Mouse (Mus musculus) erythroblast, embryonic 14.5 days (primary cell): Measurements from ENCODE around the gene Sema4g. TPM values are rescaled to one million over a fixed set of nuclear protein-coding genes. Genes with fewer than 3 reads are reported as not detected.

Experiments used
- H3K27me3 ChIP-seq: 2 replicates; pipeline ENCODE4 v1.6.1; 2012; ENCODE audit warnings: inconsistent platforms; ENCODE audit not compliant: control insufficient read depth
- H3K36me3 ChIP-seq: 2 replicates; pipeline ENCODE4 v1.6.1; 2012; ENCODE audit warnings: mild to moderate bottlenecking, inconsistent platforms; ENCODE audit not compliant: control insufficient read depth
- H3K4me1 ChIP-seq: 2 replicates; pipeline ENCODE4 v1.6.1; 2012; ENCODE audit warnings: inconsistent platforms; ENCODE audit not compliant: control insufficient read depth
- H3K4me3 ChIP-seq: replicated peaks from 2 replicates; pipeline ENCODE3; 2012; ENCODE audit warnings: moderate library complexity, mild to moderate bottlenecking, inconsistent platforms
- H3K9me3 ChIP-seq: 2 replicates; pipeline ENCODE4 v1.6.1; 2012; ENCODE audit warnings: low read length, inconsistent platforms, mixed read lengths; ENCODE audit not compliant: control insufficient read depth
- GATA1 ChIP-seq: IDR thresholded peaks from 2 replicates; pipeline ENCODE4 v1.6.1; 2012; ENCODE audit warnings: low read length, inconsistent platforms, mixed read lengths
- TAL1 ChIP-seq: IDR thresholded peaks from 3 replicates; pipeline ENCODE4 v1.6.1; 2012; ENCODE audit warnings: low read length, inconsistent platforms, mixed read lengths
- polyA plus RNA-seq: library from polyadenylated mRNA; stranded (reverse); fragments of >175 nt; gene quantifications from 2 replicates; pipeline ENCODE4 v1.2.3, GENCODE M21; 2012

Gene Sema4g
- polyA plus RNA-seq, 1 experiment: 0.05 TPM

GRCm38 (mm10) chr19:44985159-44985988 lies 3.5 kb upstream of the Sema4g start:
- TF ChIP-seq GATA1 (no peak), TAL1 (no peak)
- no peak overlapping the region for H3K4me3 ChIP-seq

GRCm38 (mm10) chr19:44987004-44987403 lies 1.9 kb upstream of the Sema4g start:
- Histone ChIP-seq H3K36me3 (peaks cover 10% of the 10 kb centered on the region), H3K9me3 (no peaks in the 10 kb centered on the region), H3K27me3 (peaks cover 38% of the 10 kb centered on the region), H3K4me3 (no peak overlapping the region), H3K4me1 (peaks cover 6% of the 10 kb centered on the region; the same call in 1 of the 2 replicates)
- TF ChIP-seq TAL1 (no peak), GATA1 (no peak)

More at GRCm38 (mm10) chr19:44985159-44985988, 3.5 kb upstream of the Sema4g start:
- Histone ChIP-seq H3K9me3 (no peaks in the 10 kb centered on the region), H3K27me3 (peaks cover 30% of the 10 kb centered on the region), H3K4me1 (peaks cover 6% of the 10 kb centered on the region; the same call in 1 of the 2 replicates), H3K36me3 (peaks cover 25% of the 10 kb centered on the region)

GRCm38 (mm10) chr19:44987851-44988250 lies 1.1 kb upstream of the Sema4g start:
- Histone ChIP-seq H3K36me3 (peaks cover 4% of the 10 kb centered on the region), H3K27me3 (peaks cover 41% of the 10 kb centered on the region), H3K9me3 (no peaks in the 10 kb centered on the region), H3K4me3 (no peak overlapping the region), H3K4me1 (peaks cover 6% of the 10 kb centered on the region; the same call in 1 of the 2 replicates)
- TF ChIP-seq TAL1 (no peak), GATA1 (no peak)

- Histone ChIP-seq H3K9me3 (no peaks in the 10 kb centered on the region), H3K27me3 (peaks cover 41% of the 10 kb centered on the region), H3K4me3 (no peak overlapping the region), H3K36me3 (peaks cover 2% of the 10 kb centered on the region), H3K4me1 (peaks cover 6% of the 10 kb centered on the region; the same call in 1 of the 2 replicates)
- no peak for TF ChIP-seq GATA1
- no peak for TF ChIP-seq TAL1
These were observed 580 bp upstream of the Sema4g start for GRCm38 (mm10) chr19:44988321-44988720.

GRCm38 (mm10) chr19:44989567-44990495 lies 930 bp downstream of the Sema4g start:
- H3K27me3 ChIP-seq: peaks cover 41% of the 10 kb centered on the region
- no peaks in the 10 kb centered on the region for H3K9me3 ChIP-seq
- H3K4me3 ChIP-seq: peak overlapping the region; percentile 54
- H3K36me3 ChIP-seq: no peaks in the 10 kb centered on the region; the same call in 1 of the 2 replicates
- H3K4me1 ChIP-seq: peaks cover 6% of the 10 kb centered on the region; the same call in 1 of the 2 replicates
- TF ChIP-seq GATA1 (no peak), TAL1 (no peak)

- TF ChIP-seq GATA1: no peak
- no peak for TF ChIP-seq TAL1
- Histone ChIP-seq H3K27me3 (peaks cover 41% of the 10 kb centered on the region), H3K36me3 (no peaks in the 10 kb centered on the region; the same call in 1 of the 2 replicates), H3K9me3 (no peaks in the 10 kb centered on the region), H3K4me1 (peaks cover 6% of the 10 kb centered on the region; the same call in 1 of the 2 replicates), H3K4me3 (no peak overlapping the region)
These were observed 2.1 kb downstream of the Sema4g start for GRCm38 (mm10) chr19:44991031-44991430.

GRCm38 (mm10) chr19:44992246-44992645 lies 3.3 kb downstream of the Sema4g start:
- no peak for TF ChIP-seq GATA1
- no peak for TF ChIP-seq TAL1
- no peaks in the 10 kb centered on the region for H3K9me3 ChIP-seq
- peaks cover 17% of the 10 kb centered on the region for H3K4me1 ChIP-seq
- H3K36me3 ChIP-seq: peaks cover 4% of the 10 kb centered on the region; the same call in 1 of the 2 replicates
- H3K4me3 ChIP-seq: no peak overlapping the region
- peaks cover 41% of the 10 kb centered on the region for H3K27me3 ChIP-seq

- Histone ChIP-seq H3K36me3 (peaks cover 8% of the 10 kb centered on the region; the same call in 1 of the 2 replicates), H3K27me3 (peaks cover 38% of the 10 kb centered on the region), H3K9me3 (no peaks in the 10 kb centered on the region), H3K4me1 (peaks cover 20% of the 10 kb centered on the region), H3K4me3 (no peak overlapping the region)
- TF ChIP-seq GATA1 (no peak), TAL1 (no peak)
These were observed 3.8 kb downstream of the Sema4g start for GRCm38 (mm10) chr19:44992712-44993111.
